Mouse (Mus musculus): ENCODE measurements around the gene Adamts13. TPM values are rescaled to one million over a fixed set of nuclear protein-coding genes. Genes with fewer than 3 reads are reported as not detected.

The Adamts13 gene
- polyA plus RNA-seq, 1 experiment from 2014 or later, result 0.28 TPM

- no peaks in the 10 kb centered on the region for H3K9me3 ChIP-seq
- H3K4me2 ChIP-seq (replicated peaks), result no peak overlapping the region
- peaks cover 6% of the 10 kb centered on the region; the same call in 1 of the 2 replicates for H3K27me3 ChIP-seq (replicated peaks)
- no peak overlapping the region for H3K9ac ChIP-seq
- no peak overlapping the region for H3K27ac ChIP-seq
- H3K36me3 ChIP-seq, result no peaks in the 10 kb centered on the region
- no peak overlapping the region for H3K4me3 ChIP-seq (replicated peaks)
- no peak for ATAC-seq
- WGBS, result 91% methylated on average over 3 of the region's 3 CpGs
- peaks cover 5% of the 10 kb centered on the region for H3K4me1 ChIP-seq (replicated peaks)
Measured at GRCm38 (mm10) chr2:27026332-27026731, 53.1 kb downstream of the Adamts13 start.

GRCm38 (mm10) chr2:27026857-27027617, 53.8 kb downstream of the Adamts13 start:
- H3K27me3 ChIP-seq (replicated peaks), result peaks cover 6% of the 10 kb centered on the region; the same call in 1 of the 2 replicates
- H3K36me3 ChIP-seq, result no peaks in the 10 kb centered on the region
- no peak for ATAC-seq
- peak overlapping the region; percentile 59; the same call in 1 of the 2 replicates for H3K4me2 ChIP-seq (replicated peaks)
- H3K4me3 ChIP-seq (replicated peaks), result no peak overlapping the region
- no peak overlapping the region for H3K9ac ChIP-seq
- H3K27ac ChIP-seq, result no peak overlapping the region
- 69% methylated on average over 10 of the region's 10 CpGs for WGBS
- H3K4me1 ChIP-seq (replicated peaks), result peaks cover 5% of the 10 kb centered on the region
- H3K9me3 ChIP-seq, result no peaks in the 10 kb centered on the region

GRCm38 (mm10) chr2:27027618-27028436, 54.6 kb downstream of the Adamts13 start, which contains the start of gene Slc2a6:
Gene Slc2a6, minus strand, starts transcription at chr2:27027998.
- WGBS, result 3% methylated on average over 38 of the region's 38 CpGs
- H3K4me2 ChIP-seq (replicated peaks), result peak within 1 kb of the TSS; percentile 59
- H3K36me3 ChIP-seq, result no peaks in the 10 kb centered on the region
- H3K9me3 ChIP-seq, result no peaks in the 10 kb centered on the region
- H3K4me1 ChIP-seq (replicated peaks), result peaks cover 5% of the 10 kb centered on the region
- peaks cover 6% of the 10 kb centered on the region; the same call in 1 of the 2 replicates for H3K27me3 ChIP-seq (replicated peaks)
- peak; percentile 99 for ATAC-seq
- H3K4me3 ChIP-seq (replicated peaks), result peak within 1 kb of the TSS; percentile 18
- H3K9ac ChIP-seq, result peak within 1 kb of the TSS; percentile 23; the same call in 1 of the 2 replicates
- H3K27ac ChIP-seq, result no peak within 1 kb of the TSS

- Histone ChIP-seq H3K27me3 (replicated peaks) (peaks cover 6% of the 10 kb centered on the region; the same call in 1 of the 2 replicates), H3K36me3 (no peaks in the 10 kb centered on the region), H3K4me3 (replicated peaks) (no peak overlapping the region), H3K27ac (no peak overlapping the region), H3K4me2 (replicated peaks) (peak overlapping the region; percentile 59), H3K9me3 (no peaks in the 10 kb centered on the region), H3K4me1 (replicated peaks) (peaks cover 5% of the 10 kb centered on the region), H3K9ac (no peak overlapping the region; the same call in 1 of the 2 replicates)
- 60% methylated on average over 4 of the region's 4 CpGs for WGBS
- no peak; the same call in 1 of the 2 replicates for ATAC-seq
Measured at GRCm38 (mm10) chr2:27028437-27029015, 55.3 kb downstream of the Adamts13 start.

- H3K4me3 ChIP-seq (replicated peaks), result no peak overlapping the region
- no peak for ATAC-seq
- no peaks in the 10 kb centered on the region for H3K36me3 ChIP-seq
- H3K27ac ChIP-seq, result no peak overlapping the region
- WGBS, result 35% methylated on average over 2 of the region's 2 CpGs
- H3K9me3 ChIP-seq, result no peaks in the 10 kb centered on the region
- peaks cover 5% of the 10 kb centered on the region for H3K4me1 ChIP-seq (replicated peaks)
- H3K4me2 ChIP-seq (replicated peaks), result no peak overlapping the region
- H3K27me3 ChIP-seq (replicated peaks), result peaks cover 6% of the 10 kb centered on the region; the same call in 1 of the 2 replicates
- no peak overlapping the region for H3K9ac ChIP-seq
Measured at GRCm38 (mm10) chr2:27032361-27032760, 59.1 kb downstream of the Adamts13 start.

GRCm38 (mm10) chr2:27036003-27036402, 62.8 kb downstream of the Adamts13 start:
- Histone ChIP-seq H3K9me3 (no peaks in the 10 kb centered on the region), H3K36me3 (no peaks in the 10 kb centered on the region), H3K4me1 (replicated peaks) (0 out of 2 replicates have a peak, but pooled peaks cover 3% of the 10 kb centered on the region), H3K9ac (no peak overlapping the region), H3K4me2 (replicated peaks) (no peak overlapping the region), H3K27ac (no peak overlapping the region), H3K27me3 (replicated peaks) (no peaks in the 10 kb centered on the region; the same call in 1 of the 2 replicates), H3K4me3 (replicated peaks) (no peak overlapping the region)
- WGBS, result 77% methylated on average over 3 of the region's 3 CpGs
- no peak for ATAC-seq

GRCm38 (mm10) chr2:27037008-27037407, 63.8 kb downstream of the Adamts13 start:
- WGBS, result 53% methylated on average over 4 of the region's 4 CpGs
- H3K27ac ChIP-seq, result no peak overlapping the region
- H3K36me3 ChIP-seq, result no peaks in the 10 kb centered on the region
- no peak overlapping the region for H3K4me2 ChIP-seq (replicated peaks)
- 0 out of 2 replicates have a peak, but pooled peaks cover 3% of the 10 kb centered on the region for H3K4me1 ChIP-seq (replicated peaks)
- H3K9ac ChIP-seq, result no peak overlapping the region
- H3K4me3 ChIP-seq (replicated peaks), result no peak overlapping the region
- no peaks in the 10 kb centered on the region; the same call in 1 of the 2 replicates for H3K27me3 ChIP-seq (replicated peaks)
- no peak for ATAC-seq
- H3K9me3 ChIP-seq, result no peaks in the 10 kb centered on the region

- Histone ChIP-seq H3K4me2 (replicated peaks) (no peak overlapping the region), H3K4me1 (replicated peaks) (0 out of 2 replicates have a peak, but pooled peaks cover 3% of the 10 kb centered on the region), H3K36me3 (no peaks in the 10 kb centered on the region), H3K9me3 (no peaks in the 10 kb centered on the region), H3K9ac (no peak overlapping the region), H3K4me3 (replicated peaks) (no peak overlapping the region), H3K27ac (no peak overlapping the region), H3K27me3 (replicated peaks) (no peaks in the 10 kb centered on the region; the same call in 1 of the 2 replicates)
- ATAC-seq, result peak; percentile 30; the same call in 1 of the 2 replicates
- whole genome bisulfite sequencing, result 0% methylated on average over 3 of the region's 3 CpGs
Measured at GRCm38 (mm10) chr2:27038596-27038995, 65.4 kb downstream of the Adamts13 start.

- no peak for ATAC-seq
- Histone ChIP-seq H3K27ac (no peak overlapping the region), H3K27me3 (replicated peaks) (no peaks in the 10 kb centered on the region; the same call in 1 of the 2 replicates), H3K4me1 (replicated peaks) (0 out of 2 replicates have a peak, but pooled peaks cover 3% of the 10 kb centered on the region), H3K4me2 (replicated peaks) (no peak overlapping the region), H3K9me3 (no peaks in the 10 kb centered on the region), H3K9ac (no peak overlapping the region), H3K4me3 (replicated peaks) (no peak overlapping the region), H3K36me3 (no peaks in the 10 kb centered on the region)
- WGBS, result 17% methylated on average over 1 of the region's 1 CpGs
Measured at GRCm38 (mm10) chr2:27039286-27039685, 66.1 kb downstream of the Adamts13 start.

- Histone ChIP-seq H3K36me3 (no peaks in the 10 kb centered on the region), H3K4me3 (replicated peaks) (no peak overlapping the region), H3K27me3 (replicated peaks) (no peaks in the 10 kb centered on the region; the same call in 1 of the 2 replicates), H3K4me1 (replicated peaks) (0 out of 2 replicates have a peak, but pooled peaks cover 3% of the 10 kb centered on the region), H3K27ac (no peak overlapping the region), H3K9me3 (no peaks in the 10 kb centered on the region), H3K9ac (no peak overlapping the region), H3K4me2 (replicated peaks) (no peak overlapping the region)
- ATAC-seq, result no peak
- 67% methylated on average over 8 of the region's 8 CpGs for WGBS
Measured at GRCm38 (mm10) chr2:27042131-27042844, 69.1 kb downstream of the Adamts13 start.

- peak; percentile 74 for ATAC-seq
- H3K27ac ChIP-seq, result no peak overlapping the region
- H3K9ac ChIP-seq, result no peak overlapping the region
- no peak overlapping the region for H3K4me2 ChIP-seq (replicated peaks)
- H3K36me3 ChIP-seq, result no peaks in the 10 kb centered on the region
- H3K4me1 ChIP-seq (replicated peaks), result 0 out of 2 replicates have a peak, but pooled peaks cover under 1% of the 10 kb centered on the region
- H3K4me3 ChIP-seq (replicated peaks), result no peak overlapping the region
- H3K27me3 ChIP-seq (replicated peaks), result no peaks in the 10 kb centered on the region; the same call in 1 of the 2 replicates
- H3K9me3 ChIP-seq, result no peaks in the 10 kb centered on the region
- 19% methylated on average over 3 of the region's 3 CpGs for whole genome bisulfite sequencing
Measured at GRCm38 (mm10) chr2:27043461-27043860, 70.2 kb downstream of the Adamts13 start.
